Mouse (Mus musculus): ENCODE measurements around the gene Rnpepl1. TPM values are rescaled to one million over a fixed set of nuclear protein-coding genes. Genes with fewer than 3 reads are reported as not detected.

Gene Rnpepl1
- polyA plus RNA-seq, 1 experiment from 2014 or later, result 31.8 TPM

DNA sequence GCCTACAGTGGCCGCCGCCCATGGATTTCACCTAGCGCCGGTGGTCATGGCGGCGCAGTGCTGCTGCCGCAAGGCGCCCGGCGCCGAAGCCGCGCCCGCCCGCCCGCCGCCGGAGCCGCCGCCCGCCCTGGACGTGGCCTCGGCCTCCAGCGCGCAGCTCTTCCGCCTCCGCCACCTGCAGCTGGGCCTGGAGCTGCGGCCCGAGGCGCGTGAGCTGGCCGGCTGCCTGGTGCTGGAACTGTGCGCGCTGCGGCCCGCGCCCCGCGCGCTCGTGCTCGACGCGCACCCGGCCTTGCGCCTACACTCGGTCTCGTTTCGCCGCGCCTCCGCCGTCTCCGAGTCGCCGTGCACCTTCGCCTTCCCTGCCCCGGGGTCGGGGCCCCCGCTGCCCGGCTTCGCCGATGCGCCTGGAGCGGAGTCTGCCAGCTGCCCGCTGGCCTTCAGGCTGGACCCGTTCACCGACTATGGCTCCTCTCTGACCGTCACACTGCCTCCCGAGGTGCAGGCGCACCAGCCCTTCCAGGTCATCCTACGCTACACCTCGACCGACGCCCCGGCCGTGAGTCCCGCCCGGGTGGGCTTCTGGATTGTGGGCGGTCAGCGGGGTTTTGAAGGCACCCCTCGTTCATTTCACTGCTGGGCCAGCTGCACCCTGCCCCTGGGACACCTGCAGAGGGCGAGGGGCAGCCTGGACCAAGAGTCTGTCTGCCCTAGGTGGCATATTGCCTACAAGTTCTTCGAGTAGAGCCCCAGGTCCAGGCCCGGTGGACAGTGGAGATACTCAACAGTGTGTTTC, 540 bp downstream of the Rnpepl1 start:
- H3K4me2 ChIP-seq (ENCODE audit: low read depth, low read length, severe bottlenecking), result peak overlapping the region; percentile 88
- H3K27me3 ChIP-seq (ENCODE audit: control insufficient read depth, insufficient read depth, low read length), result no peaks in the 10 kb centered on the region
- H3K36me3 ChIP-seq (ENCODE audit: control insufficient read depth, insufficient read depth, low read length), result no peaks in the 10 kb centered on the region; the same call in 1 of the 2 replicates
- 1% methylated on average over 72 of the region's 85 CpGs for WGBS
- peaks cover 20% of the 10 kb centered on the region for H3K4me1 ChIP-seq (replicated peaks; ENCODE audit: control insufficient read depth, insufficient read depth, low read length)
- ATAC-seq (replicated peaks; ENCODE audit: low FRiP score) (peak; percentile 27), DNase-seq (ENCODE audit: low spot score) (no peak)
- peak overlapping the region; percentile 77 for H3K27ac ChIP-seq (ENCODE audit: low read depth, low read length)
- H3K4me3 ChIP-seq (ENCODE audit: low read depth, low read length), result peak overlapping the region; percentile 82
- peak overlapping the region; percentile 69 for H3K9ac ChIP-seq (ENCODE audit: low read length)
- no peaks in the 10 kb centered on the region for H3K9me3 ChIP-seq (ENCODE audit: control insufficient read depth, low read length)

DNA sequence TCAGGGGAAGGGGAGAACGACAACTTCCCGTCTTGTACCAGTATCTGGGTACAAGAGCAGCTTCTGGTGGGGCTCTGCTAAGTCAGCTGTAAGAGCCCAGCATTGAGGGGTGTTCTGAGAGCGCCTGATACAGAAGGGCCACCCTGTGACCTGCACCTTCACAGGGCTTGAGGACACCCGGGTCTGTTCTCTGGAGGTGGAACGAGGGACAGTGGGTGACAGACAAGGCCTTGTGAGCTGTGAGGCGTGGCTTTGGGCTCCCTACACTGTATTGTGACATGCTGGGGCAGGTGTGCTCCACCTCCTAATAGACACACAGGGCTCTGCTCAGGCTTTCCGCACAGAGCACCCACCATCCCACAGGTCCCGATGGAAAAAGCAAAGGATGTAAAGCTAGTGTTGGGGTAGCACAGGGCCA, 1.1 kb downstream of the Rnpepl1 start:
- ATAC-seq (replicated peaks; ENCODE audit: low FRiP score), result no peak
- no peak for DNase-seq (ENCODE audit: low spot score)
- WGBS, result 46% methylated on average over 8 of the region's 8 CpGs
- no peaks in the 10 kb centered on the region for H3K27me3 ChIP-seq (ENCODE audit: control insufficient read depth, insufficient read depth, low read length)
- H3K36me3 ChIP-seq (ENCODE audit: control insufficient read depth, insufficient read depth, low read length), result no peaks in the 10 kb centered on the region; the same call in 1 of the 2 replicates
- H3K27ac ChIP-seq (ENCODE audit: low read depth, low read length), result no peak overlapping the region
- no peaks in the 10 kb centered on the region for H3K9me3 ChIP-seq (ENCODE audit: control insufficient read depth, low read length)
- H3K4me3 ChIP-seq (ENCODE audit: low read depth, low read length), result peak overlapping the region; percentile 82
- H3K4me2 ChIP-seq (ENCODE audit: low read depth, low read length, severe bottlenecking), result peak overlapping the region; percentile 88
- H3K4me1 ChIP-seq (replicated peaks; ENCODE audit: control insufficient read depth, insufficient read depth, low read length), result peaks cover 20% of the 10 kb centered on the region
- peak overlapping the region; percentile 69 for H3K9ac ChIP-seq (ENCODE audit: low read length)

DNA sequence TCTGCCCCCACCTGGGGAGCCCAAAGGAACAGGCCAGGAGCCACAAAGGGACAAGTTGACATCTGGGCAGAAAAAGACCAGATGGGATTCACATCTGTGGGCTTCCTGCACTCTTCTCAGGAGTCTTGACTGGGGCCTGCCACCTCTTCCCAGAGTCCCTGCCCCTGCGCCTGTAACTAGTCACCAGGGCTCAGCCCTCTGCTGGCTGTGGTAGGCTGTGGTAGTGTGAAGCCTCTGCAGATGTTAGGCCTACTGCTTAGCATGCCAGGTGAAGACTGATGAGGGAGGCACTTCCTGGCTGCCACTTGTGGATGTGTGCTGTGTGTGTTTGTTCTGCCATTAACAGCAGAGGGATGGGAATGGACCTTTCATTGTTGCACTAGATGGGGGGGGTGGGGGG, 1.7 kb downstream of the Rnpepl1 start:
- H3K4me2 ChIP-seq (ENCODE audit: low read depth, low read length, severe bottlenecking), result peak overlapping the region; percentile 88
- ATAC-seq (replicated peaks; ENCODE audit: low FRiP score), result no peak
- no peak overlapping the region for H3K9ac ChIP-seq (ENCODE audit: low read length)
- H3K4me3 ChIP-seq (ENCODE audit: low read depth, low read length), result no peak overlapping the region
- WGBS, result 53% methylated on average over 1 of the region's 1 CpGs
- no peak overlapping the region for H3K27ac ChIP-seq (ENCODE audit: low read depth, low read length)
- H3K9me3 ChIP-seq (ENCODE audit: control insufficient read depth, low read length), result no peaks in the 10 kb centered on the region
- DNase-seq (ENCODE audit: low spot score), result no peak
- no peaks in the 10 kb centered on the region; the same call in 1 of the 2 replicates for H3K36me3 ChIP-seq (ENCODE audit: control insufficient read depth, insufficient read depth, low read length)
- no peaks in the 10 kb centered on the region for H3K27me3 ChIP-seq (ENCODE audit: control insufficient read depth, insufficient read depth, low read length)
- H3K4me1 ChIP-seq (replicated peaks; ENCODE audit: control insufficient read depth, insufficient read depth, low read length), result peaks cover 20% of the 10 kb centered on the region

DNA sequence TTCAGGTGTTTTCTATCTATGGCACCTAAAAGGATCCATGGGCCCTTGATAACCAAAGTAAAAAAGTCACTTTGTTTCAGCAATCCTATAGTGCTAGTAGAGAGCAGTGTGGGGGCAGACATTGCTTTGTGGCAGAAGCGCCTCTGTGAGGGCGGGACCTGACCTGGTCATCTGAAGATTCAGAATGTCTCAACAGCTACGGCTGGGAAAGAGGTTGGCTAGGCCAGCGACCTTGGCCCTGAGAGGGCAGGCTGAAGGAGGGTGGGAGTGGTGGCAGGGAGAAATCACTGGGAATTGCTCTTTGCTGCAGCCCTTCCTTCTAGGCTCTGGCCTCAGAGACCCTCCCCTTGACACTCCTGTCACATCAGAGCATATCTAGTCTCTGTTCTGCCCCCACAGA, 3.7 kb downstream of the Rnpepl1 start:
- DNase-seq (ENCODE audit: low spot score), result no peak
- Histone ChIP-seq H3K4me1 (replicated peaks; ENCODE audit: control insufficient read depth, insufficient read depth, low read length) (peaks cover 15% of the 10 kb centered on the region), H3K36me3 (ENCODE audit: control insufficient read depth, insufficient read depth, low read length) (peaks cover 9% of the 10 kb centered on the region), H3K4me2 (ENCODE audit: low read depth, low read length, severe bottlenecking) (no peak overlapping the region), H3K4me3 (ENCODE audit: low read depth, low read length) (no peak overlapping the region), H3K9me3 (ENCODE audit: control insufficient read depth, low read length) (no peaks in the 10 kb centered on the region), H3K27me3 (ENCODE audit: control insufficient read depth, insufficient read depth, low read length) (no peaks in the 10 kb centered on the region), H3K27ac (ENCODE audit: low read depth, low read length) (no peak overlapping the region), H3K9ac (ENCODE audit: low read length) (no peak overlapping the region)
- 85% methylated on average over 4 of the region's 4 CpGs for WGBS
- ATAC-seq (replicated peaks; ENCODE audit: low FRiP score), result no peak

DNA sequence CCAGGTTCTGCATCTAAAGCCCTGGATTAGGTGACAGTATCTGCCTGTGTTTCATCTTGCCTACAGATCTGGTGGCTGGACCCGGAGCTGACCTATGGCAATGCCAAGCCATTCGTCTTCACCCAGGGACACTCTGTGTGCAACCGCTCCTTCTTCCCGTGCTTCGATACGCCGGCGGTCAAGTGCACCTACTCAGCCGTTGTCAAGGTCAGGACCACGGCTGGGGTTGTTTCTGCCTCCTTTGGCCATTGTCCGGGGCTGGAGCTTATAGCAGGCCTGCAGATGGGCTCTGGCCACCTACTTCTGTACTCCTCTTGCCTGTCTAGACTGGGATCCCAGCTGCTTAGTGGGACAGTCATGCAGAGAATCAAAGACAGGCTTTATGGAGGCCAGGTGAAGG, 4.4 kb downstream of the Rnpepl1 start:
- Histone ChIP-seq H3K9me3 (ENCODE audit: control insufficient read depth, low read length) (no peaks in the 10 kb centered on the region), H3K4me2 (ENCODE audit: low read depth, low read length, severe bottlenecking) (no peak overlapping the region), H3K4me3 (ENCODE audit: low read depth, low read length) (no peak overlapping the region), H3K36me3 (ENCODE audit: control insufficient read depth, insufficient read depth, low read length) (peaks cover 14% of the 10 kb centered on the region), H3K27me3 (ENCODE audit: control insufficient read depth, insufficient read depth, low read length) (no peaks in the 10 kb centered on the region), H3K9ac (ENCODE audit: low read length) (no peak overlapping the region), H3K4me1 (replicated peaks; ENCODE audit: control insufficient read depth, insufficient read depth, low read length) (peaks cover 11% of the 10 kb centered on the region), H3K27ac (ENCODE audit: low read depth, low read length) (no peak overlapping the region)
- 92% methylated on average over 11 of the region's 11 CpGs for WGBS
- no peak for ATAC-seq (replicated peaks; ENCODE audit: low FRiP score)
- no peak for DNase-seq (ENCODE audit: low spot score)

DNA sequence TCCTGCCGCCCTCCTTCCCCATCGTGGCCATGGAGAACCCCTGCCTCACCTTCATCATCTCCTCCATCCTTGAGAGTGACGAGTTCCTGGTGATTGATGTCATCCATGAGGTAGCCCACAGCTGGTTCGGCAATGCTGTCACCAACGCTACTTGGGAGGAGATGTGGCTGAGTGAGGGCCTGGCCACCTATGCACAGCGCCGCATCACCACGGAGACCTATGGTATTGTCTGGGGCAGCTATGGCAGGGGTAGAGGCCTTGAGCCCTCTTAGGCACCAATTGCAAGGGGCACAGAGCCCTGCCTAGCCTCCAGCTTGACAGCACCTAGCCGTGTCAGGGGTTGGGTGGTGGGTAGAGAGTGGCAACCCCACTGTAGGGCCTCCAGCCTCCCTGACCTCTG, 6.1 kb downstream of the Rnpepl1 start:
- Histone ChIP-seq H3K9me3 (ENCODE audit: control insufficient read depth, low read length) (no peaks in the 10 kb centered on the region), H3K27me3 (ENCODE audit: control insufficient read depth, insufficient read depth, low read length) (no peaks in the 10 kb centered on the region), H3K4me3 (ENCODE audit: low read depth, low read length) (no peak overlapping the region), H3K4me1 (replicated peaks; ENCODE audit: control insufficient read depth, insufficient read depth, low read length) (peaks cover 4% of the 10 kb centered on the region), H3K27ac (ENCODE audit: low read depth, low read length) (no peak overlapping the region), H3K9ac (ENCODE audit: low read length) (no peak overlapping the region), H3K4me2 (ENCODE audit: low read depth, low read length, severe bottlenecking) (no peak overlapping the region), H3K36me3 (ENCODE audit: control insufficient read depth, insufficient read depth, low read length) (peaks cover 14% of the 10 kb centered on the region)
- no peak for DNase-seq (ENCODE audit: low spot score)
- WGBS, result 93% methylated on average over 9 of the region's 9 CpGs
- ATAC-seq (replicated peaks; ENCODE audit: low FRiP score), result no peak

DNA sequence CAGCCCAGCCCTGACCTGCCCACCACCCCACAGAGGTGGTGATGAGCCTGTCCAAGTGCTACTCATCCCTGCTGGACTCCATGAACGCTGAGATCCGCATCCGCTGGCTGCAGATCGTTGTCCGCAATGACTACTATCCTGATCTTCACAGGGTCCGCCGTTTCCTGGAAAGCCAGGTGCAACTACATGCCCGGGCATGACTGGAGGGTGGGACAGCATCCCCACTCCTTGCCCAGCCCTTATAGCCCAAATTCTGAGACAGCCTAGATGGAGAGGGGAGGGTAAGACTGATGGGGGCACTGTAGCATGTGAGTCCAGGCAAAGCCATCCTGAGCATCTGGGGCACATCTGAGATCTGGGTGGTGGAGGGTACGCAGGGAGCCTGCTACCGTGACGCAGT, 8.6 kb downstream of the Rnpepl1 start:
- Histone ChIP-seq H3K27ac (ENCODE audit: low read depth, low read length) (no peak overlapping the region), H3K27me3 (ENCODE audit: control insufficient read depth, insufficient read depth, low read length) (no peaks in the 10 kb centered on the region), H3K36me3 (ENCODE audit: control insufficient read depth, insufficient read depth, low read length) (peaks cover 14% of the 10 kb centered on the region), H3K4me2 (ENCODE audit: low read depth, low read length, severe bottlenecking) (no peak overlapping the region), H3K4me1 (replicated peaks; ENCODE audit: control insufficient read depth, insufficient read depth, low read length) (no peaks in the 10 kb centered on the region), H3K9ac (ENCODE audit: low read length) (no peak overlapping the region), H3K9me3 (ENCODE audit: control insufficient read depth, low read length) (no peaks in the 10 kb centered on the region), H3K4me3 (ENCODE audit: low read depth, low read length) (no peak overlapping the region)
- DNase-seq (ENCODE audit: low spot score), result no peak
- WGBS, result 97% methylated on average over 11 of the region's 11 CpGs
- no peak for ATAC-seq (replicated peaks; ENCODE audit: low FRiP score)

DNA sequence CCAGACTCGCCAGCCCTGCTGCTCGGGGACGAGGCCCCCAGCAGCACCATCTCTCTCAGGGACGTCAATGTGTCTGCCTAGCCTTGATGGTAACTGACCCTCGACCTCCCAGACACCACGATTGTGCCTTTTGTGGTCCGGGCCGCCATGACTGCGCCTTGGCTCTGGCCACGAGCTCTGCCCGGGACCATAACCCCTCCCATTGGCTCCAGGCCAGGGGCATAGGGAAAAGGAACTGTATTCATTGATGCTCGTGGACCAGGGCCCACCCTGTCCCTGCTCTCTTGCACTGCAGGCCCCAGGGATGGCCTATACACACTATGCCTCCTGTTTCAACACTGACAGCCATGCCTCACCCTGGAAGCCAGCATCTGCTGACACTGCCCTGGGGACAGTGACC, 9.2 kb downstream of the Rnpepl1 start:
- Histone ChIP-seq H3K4me3 (ENCODE audit: low read depth, low read length) (no peak overlapping the region), H3K4me2 (ENCODE audit: low read depth, low read length, severe bottlenecking) (no peak overlapping the region), H3K9me3 (ENCODE audit: control insufficient read depth, low read length) (no peaks in the 10 kb centered on the region), H3K9ac (ENCODE audit: low read length) (no peak overlapping the region), H3K27ac (ENCODE audit: low read depth, low read length) (no peak overlapping the region), H3K4me1 (replicated peaks; ENCODE audit: control insufficient read depth, insufficient read depth, low read length) (no peaks in the 10 kb centered on the region), H3K36me3 (ENCODE audit: control insufficient read depth, insufficient read depth, low read length) (peaks cover 14% of the 10 kb centered on the region), H3K27me3 (ENCODE audit: control insufficient read depth, insufficient read depth, low read length) (no peaks in the 10 kb centered on the region)
- ATAC-seq (replicated peaks; ENCODE audit: low FRiP score) (no peak), DNase-seq (ENCODE audit: low spot score) (no peak)
- 90% methylated on average over 12 of the region's 12 CpGs for WGBS
